Mouse (Mus musculus) testis, adult 2 months (tissue): Measurements from ENCODE around the gene Shld1. TPM values are rescaled to one million over a fixed set of nuclear protein-coding genes. Genes with fewer than 3 reads are reported as not detected.

ENCODE experiments used
- H3K27ac ChIP-seq: fragments of 200-500 bp; 2 replicates; pipeline ENCODE4 v1.5.1; 2012; ENCODE audit warnings: low read depth, low read length; ENCODE audit not compliant: control insufficient read depth, insufficient read depth
- H3K27me3 ChIP-seq: fragments of 200-500 bp; 2 replicates; pipeline ENCODE4 v1.6.1; 2012; ENCODE audit warnings: mild to moderate bottlenecking, low read length, moderate library complexity; ENCODE audit not compliant: control insufficient read depth, insufficient read depth
- H3K36me3 ChIP-seq: fragments of 200-500 bp; 2 replicates; pipeline ENCODE4 v1.6.1; 2012; ENCODE audit warnings: mild to moderate bottlenecking, low read length; ENCODE audit not compliant: control insufficient read depth, insufficient read depth
- H3K4me1 ChIP-seq: fragments of 200-500 bp; 2 replicates; pipeline ENCODE4 v1.6.1; 2012; ENCODE audit warnings: low read length; ENCODE audit not compliant: control insufficient read depth, insufficient read depth
- H3K4me3 ChIP-seq: fragments of 200-500 bp; 2 replicates; pipeline ENCODE4 v1.5.1; 2012; ENCODE audit warnings: low read depth, mild to moderate bottlenecking, low read length, moderate library complexity, mixed read lengths; ENCODE audit not compliant: control insufficient read depth
- CTCF ChIP-seq: fragments of 200-500 bp; IDR thresholded peaks from 2 replicates; pipeline ENCODE4 v1.5.1; 2012; ENCODE audit warnings: low read depth, mild to moderate bottlenecking, inconsistent platforms, low read length, moderate library complexity; ENCODE audit not compliant: control insufficient read depth, insufficient read depth, insufficient replicate concordance
- POLR2A ChIP-seq: fragments of 200-500 bp; IDR thresholded peaks from 2 replicates; pipeline ENCODE4 v1.6.1; 2012; ENCODE audit warnings: low read depth, mild to moderate bottlenecking, inconsistent platforms, low read length, moderate library complexity; ENCODE audit not compliant: control insufficient read depth
- polyA plus RNA-seq: library from polyadenylated mRNA; depleted of rRNA; stranded (reverse); fragments of >200 nt; gene quantifications from 2 replicates; pipeline ENCODE4 v1.2.3, GENCODE M21; 2012; rRNA removed

The Shld1 gene
- 2.4 and 2.7 TPM in 2 replicates for polyA plus RNA-seq

- peak; percentile 37; the same call in 1 of the 2 replicates for TF ChIP-seq POLR2A
- TF ChIP-seq CTCF, result no peak
- H3K36me3 ChIP-seq, result no peaks in the 10 kb centered on the region
- H3K4me3 ChIP-seq, result peak within 1 kb of the TSS; percentile 92
- H3K4me1 ChIP-seq, result peaks cover 4% of the 10 kb centered on the region
- no peaks in the 10 kb centered on the region for H3K27me3 ChIP-seq
- H3K27ac ChIP-seq, result peak within 1 kb of the TSS; percentile 97
These were observed at the start of gene Shld1 for GRCm38 (mm10) chr2:132686756-132687737. Shld1 (plus strand) TSS chr2:132686931.

GRCm38 (mm10) chr2:132638306-132638705 lies 48.4 kb upstream of the Shld1 start:
- no peak for TF ChIP-seq CTCF
- no peak for TF ChIP-seq POLR2A
- no peaks in the 10 kb centered on the region for H3K4me1 ChIP-seq
- H3K36me3 ChIP-seq, result no peaks in the 10 kb centered on the region
- H3K4me3 ChIP-seq, result no peak overlapping the region
- H3K27ac ChIP-seq, result no peak overlapping the region
- H3K27me3 ChIP-seq, result no peaks in the 10 kb centered on the region

DNA sequence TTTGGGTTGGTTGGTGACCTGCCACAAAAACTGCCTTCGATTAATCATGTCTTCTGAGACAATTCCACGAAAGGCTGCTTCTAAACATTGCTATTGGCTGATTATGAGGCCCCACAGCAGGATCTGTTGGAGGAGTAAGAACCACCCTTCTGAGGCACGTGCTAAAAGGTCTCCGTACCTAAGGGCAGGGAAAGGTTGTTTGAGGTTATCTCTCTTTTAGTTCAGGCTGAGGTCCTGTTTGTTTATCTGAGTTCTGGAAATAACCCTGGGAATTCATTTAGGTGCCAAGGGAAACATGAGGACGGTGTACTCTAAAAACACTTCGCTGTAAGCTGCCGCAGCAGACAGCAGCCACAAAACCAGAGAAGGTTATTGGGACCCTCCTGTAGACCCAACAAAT lies 47.4 kb upstream of the Shld1 start:
- no peak for TF ChIP-seq CTCF
- no peak for TF ChIP-seq POLR2A
- Histone ChIP-seq H3K27me3 (no peaks in the 10 kb centered on the region), H3K27ac (no peak overlapping the region), H3K36me3 (no peaks in the 10 kb centered on the region), H3K4me3 (no peak overlapping the region), H3K4me1 (no peaks in the 10 kb centered on the region)

DNA sequence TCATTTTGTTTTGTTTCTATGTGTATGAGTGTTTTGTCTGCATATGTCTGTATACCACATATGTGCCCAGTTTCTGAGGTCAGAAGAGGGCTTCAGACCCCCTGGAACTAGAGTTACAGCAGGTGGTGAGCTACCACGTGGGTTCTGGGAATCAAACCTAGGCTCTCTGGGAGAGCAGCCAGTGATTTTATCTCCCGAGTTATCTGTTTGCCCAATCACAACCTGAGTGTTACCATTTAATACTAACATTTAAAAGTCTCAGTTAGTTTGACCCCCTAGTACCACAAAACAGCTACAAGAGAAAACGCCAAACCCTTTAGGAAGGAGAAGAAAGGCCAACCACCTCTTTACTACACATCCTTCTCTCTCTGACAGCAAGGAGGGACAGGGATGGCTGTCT lies 45.5 kb upstream of the Shld1 start:
- no peak for TF ChIP-seq CTCF
- no peak for TF ChIP-seq POLR2A
- H3K27me3 ChIP-seq, result no peaks in the 10 kb centered on the region

DNA sequence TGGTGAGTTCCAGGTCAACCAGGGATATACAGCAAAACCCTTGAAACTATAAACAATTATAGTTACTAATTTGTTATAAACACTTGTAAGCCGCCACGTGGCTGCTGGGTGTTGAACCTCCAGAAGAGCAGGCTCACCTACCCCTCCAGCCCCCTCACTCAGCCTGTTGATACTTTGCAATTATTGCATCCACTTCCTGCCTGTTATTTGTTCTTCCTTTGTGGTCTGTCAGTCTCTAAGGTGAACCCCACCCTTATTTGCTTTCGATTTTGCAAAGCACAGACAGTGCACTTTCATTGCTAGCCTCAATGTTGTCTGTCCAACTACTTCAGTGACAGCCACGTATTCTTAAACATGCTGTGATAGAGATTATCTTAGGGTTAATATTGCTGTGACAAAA lies 43.6 kb upstream of the Shld1 start:
- Histone ChIP-seq H3K27me3 (no peaks in the 10 kb centered on the region), H3K4me1 (no peaks in the 10 kb centered on the region), H3K36me3 (no peaks in the 10 kb centered on the region), H3K27ac (no peak overlapping the region), H3K4me3 (no peak overlapping the region)
- TF ChIP-seq CTCF (no peak), POLR2A (no peak)

More for the DNA sequence above, 45.5 kb upstream of the Shld1 start:
- Histone ChIP-seq H3K4me3 (no peak overlapping the region), H3K27ac (no peak overlapping the region), H3K4me1 (no peaks in the 10 kb centered on the region), H3K36me3 (no peaks in the 10 kb centered on the region)

DNA sequence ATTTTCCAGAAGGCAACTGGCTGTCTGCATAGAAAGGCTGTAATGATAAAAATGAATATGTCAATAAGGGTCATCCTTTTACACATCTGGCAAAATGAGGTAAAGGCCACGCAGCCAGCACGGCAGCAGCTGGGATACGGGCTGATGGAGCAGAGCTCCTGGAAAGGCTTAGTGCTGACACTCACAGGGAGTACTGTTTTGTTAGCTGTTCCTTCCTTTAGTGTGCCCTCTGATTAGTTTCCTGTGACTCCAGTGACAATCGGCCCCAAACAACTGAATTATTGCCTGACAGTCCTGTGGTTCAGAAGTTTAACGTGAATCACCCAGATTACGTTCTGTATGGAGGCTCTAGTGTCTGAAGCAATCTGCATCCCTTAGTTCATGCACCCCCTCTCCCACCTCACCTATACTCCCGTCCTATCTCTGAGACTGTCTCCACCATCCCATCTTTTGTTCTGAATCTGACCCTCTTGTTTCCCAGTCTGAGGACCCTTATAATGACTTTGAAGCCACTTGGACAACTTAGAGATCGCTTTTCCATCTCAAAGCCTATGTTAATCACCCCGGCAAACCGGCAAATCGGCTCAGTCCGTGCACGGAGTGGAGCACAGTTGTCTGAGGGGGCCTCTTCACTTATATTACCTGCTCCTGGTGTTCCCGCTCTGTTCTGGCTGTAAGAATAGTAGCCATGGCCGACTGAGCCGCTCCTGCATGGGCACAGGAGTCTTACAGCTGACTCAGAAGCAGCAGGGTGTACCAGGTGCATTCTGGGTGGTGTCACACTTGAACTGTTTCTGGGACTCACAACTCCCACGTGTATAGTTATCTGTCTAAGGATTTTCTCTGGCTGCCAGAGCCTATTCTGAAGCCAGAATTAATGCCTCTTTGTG lies 39.6 kb upstream of the Shld1 start:
- no peak overlapping the region for H3K27ac ChIP-seq
- H3K27me3 ChIP-seq, result no peaks in the 10 kb centered on the region
- no peak for TF ChIP-seq POLR2A
- no peak for TF ChIP-seq CTCF
- H3K4me1 ChIP-seq, result no peaks in the 10 kb centered on the region
- H3K4me3 ChIP-seq, result no peak overlapping the region
- H3K36me3 ChIP-seq, result no peaks in the 10 kb centered on the region

DNA sequence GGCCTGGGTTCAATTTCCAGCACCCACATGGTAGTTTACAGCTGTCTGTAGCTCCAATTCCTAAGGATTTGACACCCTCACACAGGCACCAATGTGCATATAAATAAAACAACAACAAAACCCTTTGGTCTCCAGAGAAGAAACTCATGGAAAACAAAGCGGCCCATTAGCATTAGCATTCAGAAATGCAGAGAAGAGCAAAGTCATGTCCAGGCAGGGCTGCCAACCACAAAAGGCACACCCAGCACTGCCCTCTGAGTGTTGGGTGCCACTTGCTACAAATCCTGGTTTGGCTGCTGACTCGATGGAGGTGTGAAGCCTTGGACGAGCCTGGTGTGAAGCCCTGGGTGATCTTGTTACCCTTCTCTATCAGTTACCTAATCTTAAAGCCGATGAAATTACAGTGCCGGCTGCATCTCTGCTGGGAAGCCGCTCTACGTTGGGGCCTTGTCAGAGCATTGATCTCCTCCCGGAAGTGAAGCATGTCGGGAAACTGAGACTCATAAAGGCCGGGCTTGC lies 37.3 kb upstream of the Shld1 start:
- Histone ChIP-seq H3K27me3 (no peaks in the 10 kb centered on the region), H3K4me3 (no peak overlapping the region), H3K36me3 (no peaks in the 10 kb centered on the region), H3K4me1 (no peaks in the 10 kb centered on the region), H3K27ac (no peak overlapping the region)
- TF ChIP-seq CTCF (no peak), POLR2A (no peak)
